Mouse (Mus musculus) gastrocnemius, postnatal 10 days (tissue): Measurements from ENCODE around the gene Olfr417. TPM values are rescaled to one million over a fixed set of nuclear protein-coding genes. Genes with fewer than 3 reads are reported as not detected.
"Not testable (repeated sequence)": the region's sequence is repeated elsewhere in the genome, so short reads cannot be mapped to it uniquely, and the experiment has no call there.

Experiments
- DNase-seq: peaks from one replicate; pipeline ENCODE4 v3.0.0; 2021; ENCODE audit warnings: mixed read lengths
- long read RNA-seq, 2 experiments: library from polyadenylated mRNA; stranded (forward); transcript quantifications; one replicate each; pipeline ENCODE4 v2.0.0; 2021
- total RNA-seq, 2 experiments: library from RNA; stranded (reverse); gene quantifications; 2 replicates each; pipeline ENCODE4 v1.2.3; 2021

The Olfr417 gene
- total RNA-seq: not detected
- long read RNA-seq, experiment 1: 0 reads
- long read RNA-seq, experiment 2: 0 reads

DNA sequence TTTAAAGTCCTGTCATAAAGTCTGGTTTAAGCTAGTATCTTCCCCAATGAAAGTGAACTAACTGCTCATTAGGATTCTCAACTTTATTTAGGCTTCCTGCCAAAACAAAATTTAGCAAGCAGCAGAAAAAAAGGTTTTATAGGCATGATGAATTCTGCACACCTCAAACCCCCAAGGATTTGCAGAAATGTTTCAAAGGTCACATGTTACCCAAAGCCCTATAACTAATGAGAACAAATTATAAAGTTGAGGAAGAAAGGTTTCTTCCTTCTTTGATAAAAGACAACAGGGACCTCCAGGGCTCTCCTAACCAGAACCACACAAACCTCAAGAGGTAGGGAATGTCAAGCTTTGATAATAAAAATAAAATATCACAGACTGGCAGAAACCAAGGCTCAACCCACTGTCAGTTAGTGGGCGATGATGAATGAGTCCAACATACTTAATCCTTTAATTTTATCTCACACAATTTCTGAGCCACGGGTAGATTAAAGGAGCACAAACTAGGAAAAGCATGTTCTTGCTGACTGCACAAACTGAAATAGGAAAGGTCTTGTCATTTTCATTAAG, at the start of gene Olfr417:
TSS of gene Olfr417 (plus strand) at position 241 of the 570 bp plus-strand sequence.
- DNase-seq: no peak

DNA sequence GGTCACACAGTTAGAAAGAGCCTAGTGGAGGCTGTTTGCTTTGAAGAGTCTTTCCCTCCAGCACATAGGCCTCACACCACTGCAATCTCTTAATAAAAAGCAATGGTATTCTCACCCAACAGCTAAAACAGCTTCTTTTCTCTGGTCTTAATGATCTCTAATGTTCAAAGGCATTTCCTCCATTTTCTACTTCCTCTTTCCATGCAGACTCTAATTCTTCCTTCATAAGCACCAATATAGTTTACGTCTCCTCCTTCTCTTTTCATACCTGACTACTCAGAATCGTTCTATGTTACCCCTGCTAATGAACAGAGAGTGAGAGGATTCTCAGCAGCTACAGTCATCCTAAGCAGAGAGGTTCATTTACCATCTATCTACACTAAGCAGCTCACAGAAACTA, 47.6 kb upstream of the Olfr417 start:
- DNase-seq: no peak

DNA sequence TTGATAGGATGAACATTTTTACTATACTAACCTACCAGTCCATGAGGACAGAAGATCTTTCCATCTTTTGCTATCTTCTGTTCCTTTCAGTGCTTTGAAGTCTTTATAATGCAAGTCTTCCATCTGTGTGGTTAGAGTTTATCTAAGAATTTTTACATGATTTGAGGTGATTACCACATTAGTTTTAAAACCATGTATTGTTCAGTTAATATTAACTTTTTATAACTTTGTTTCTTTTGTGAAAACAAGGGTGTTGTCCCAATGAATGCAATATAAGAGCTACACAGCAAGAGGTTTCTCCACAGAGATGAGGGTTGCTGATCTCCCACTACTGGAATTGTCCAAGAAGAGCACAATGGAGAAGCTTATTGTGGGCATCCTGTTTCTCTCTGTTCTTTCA, 34.7 kb upstream of the Olfr417 start, which contains the start of gene Mptx1:
TSS of gene Mptx1 (plus strand) at position 301 of the 400 bp plus-strand sequence.
- no peak for DNase-seq

DNA sequence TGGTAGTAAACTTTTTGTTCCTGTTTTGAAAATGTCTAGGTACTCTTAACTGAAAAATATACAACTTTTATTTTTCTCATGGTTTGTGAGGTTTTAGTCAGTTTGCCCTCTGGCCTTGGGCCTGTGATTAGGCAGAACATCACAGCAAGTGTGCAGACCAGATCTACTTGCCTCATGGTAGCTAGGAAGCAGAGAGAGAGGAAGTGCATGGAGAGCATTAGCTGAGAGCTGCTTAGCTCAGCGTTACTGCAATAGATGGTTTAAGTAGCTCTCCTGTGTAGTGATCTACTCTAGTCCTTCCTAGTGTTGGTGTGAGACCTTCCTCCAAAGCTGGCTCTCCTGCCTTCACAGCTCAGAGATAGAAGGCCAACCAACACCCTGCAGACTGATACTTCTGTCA, 11.3 kb upstream of the Olfr417 start:
- DNase-seq: not testable (repeated sequence)

DNA sequence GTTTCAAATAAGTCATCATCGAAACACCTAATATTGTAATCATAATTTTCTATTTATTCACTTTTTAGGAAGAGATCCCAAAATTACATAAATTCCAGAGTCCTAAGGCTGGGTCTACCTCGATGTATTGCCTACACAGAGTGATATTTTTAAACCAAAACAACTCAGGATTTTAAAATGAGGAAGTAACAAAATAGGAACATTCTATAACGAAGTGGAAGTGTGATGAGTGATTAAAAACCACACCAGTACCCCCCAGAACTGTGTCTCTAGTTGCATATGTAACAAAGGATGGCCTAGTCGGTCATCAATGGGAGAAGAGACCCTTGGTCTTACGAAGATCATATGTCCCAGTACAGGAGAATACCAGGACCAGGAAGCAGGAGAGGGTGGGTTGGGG, 10.3 kb upstream of the Olfr417 start:
- DNase-seq: no peak

DNA sequence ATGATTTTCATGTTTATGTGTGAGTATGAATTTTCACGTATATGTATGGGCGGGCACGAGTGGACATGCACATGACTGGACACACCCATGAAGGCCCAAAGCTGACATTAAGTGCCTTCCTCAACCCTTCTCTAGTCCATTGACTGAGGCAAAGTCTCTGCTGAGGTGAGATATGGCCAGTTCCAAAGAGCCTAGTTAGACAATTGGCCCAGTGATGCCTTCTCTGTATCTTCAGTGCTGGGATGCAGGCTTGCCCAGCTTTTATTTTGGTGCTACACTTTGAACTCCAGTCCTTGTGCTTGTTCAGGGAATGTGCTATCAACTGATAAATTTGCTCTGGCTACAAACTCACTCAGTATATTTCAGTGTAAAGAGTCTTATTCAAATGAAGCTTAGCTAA, 8.9 kb downstream of the Olfr417 start:
- no peak for DNase-seq

DNA sequence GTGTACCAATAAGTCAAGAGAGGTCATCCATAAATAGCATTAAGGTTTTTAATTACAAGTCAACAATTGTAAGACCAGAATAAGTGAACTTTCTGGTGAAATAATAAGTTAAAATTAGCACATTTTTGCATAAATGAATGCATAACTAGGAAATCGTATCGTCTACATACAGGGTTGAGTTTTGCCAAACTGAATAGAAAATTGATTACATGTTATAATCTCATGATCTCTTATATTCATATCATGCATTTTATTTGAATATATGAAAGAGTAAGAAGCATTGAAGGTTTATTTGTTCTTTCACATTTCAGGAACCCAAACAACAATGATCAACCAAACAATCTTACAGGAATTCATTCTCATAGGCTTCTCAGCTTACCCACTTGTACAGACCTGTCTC, 25.8 kb downstream of the Olfr417 start, which contains the start of gene Olfr248:
TSS of gene Olfr248 (plus strand) at position 301 of the 400 bp plus-strand sequence.
- no peak for DNase-seq

DNA sequence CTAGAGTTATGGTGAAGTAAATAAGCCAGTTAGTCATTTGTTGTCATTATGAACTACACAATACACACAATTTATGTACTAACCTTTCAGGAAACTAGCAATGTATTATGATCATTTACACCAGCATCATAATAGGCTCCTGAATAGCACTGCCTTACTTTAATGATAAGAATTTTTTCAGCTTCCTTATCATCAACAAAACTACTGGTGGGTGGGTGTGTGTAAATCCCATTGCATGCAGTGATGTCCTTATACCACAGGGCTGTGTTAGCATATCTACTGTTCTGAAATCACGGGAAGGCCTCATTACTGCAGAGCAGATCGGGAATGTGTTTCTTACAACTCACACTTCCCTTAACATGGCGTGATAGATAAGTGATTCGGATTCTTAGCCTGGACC, 58.0 kb downstream of the Olfr417 start:
- DNase-seq: no peak

DNA sequence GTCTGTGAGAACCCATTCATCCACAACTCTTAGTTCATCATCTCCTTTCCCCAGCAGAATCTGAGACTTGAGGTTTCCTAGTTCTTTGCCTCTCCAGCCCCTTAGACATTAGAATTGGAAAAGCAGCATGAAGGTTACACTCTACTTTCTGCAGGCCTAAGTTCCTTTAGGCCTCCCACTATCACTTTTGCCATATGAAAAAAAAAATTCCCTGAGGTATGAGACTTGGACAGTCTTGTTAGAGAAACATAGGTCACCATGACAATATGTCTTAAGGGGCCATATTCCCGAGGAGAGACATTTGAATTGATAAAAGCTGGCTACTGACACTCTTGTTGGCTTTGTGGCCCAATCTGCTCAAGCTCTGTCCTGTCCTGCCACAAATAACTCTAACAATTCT, 58.8 kb downstream of the Olfr417 start, which contains the start of gene Olfr414:
TSS of gene Olfr414 (plus strand) at position 301 of the 400 bp plus-strand sequence.
- DNase-seq: no peak

Other genes starting within 250 kb of the Olfr417 start
- gene Olfr231, start 244.0 kb upstream of the Olfr417 start, total RNA-seq: not detected
- not detected for gene Olfr424, start 233.6 kb upstream of the Olfr417 start, total RNA-seq
- gene Olfr420, start 209.5 kb upstream of the Olfr417 start, total RNA-seq: not detected
- 1 to 10 TPM in 1 of 2 experiments, under 1 TPM in 1; 0.26 to 1.5 TPM for gene Spta1, start 192.3 kb upstream of the Olfr417 start, total RNA-seq
- not detected for gene Olfr419, start 113.1 kb upstream of the Olfr417 start, total RNA-seq
- not detected for gene Mptx1, start 34.6 kb upstream of the Olfr417 start, total RNA-seq
- gene Olfr248, start 25.9 kb downstream of the Olfr417 start, total RNA-seq: not detected
- not detected for gene Olfr414, start 58.9 kb downstream of the Olfr417 start, total RNA-seq
- not detected for gene Olfr220, start 77.0 kb downstream of the Olfr417 start, total RNA-seq
- gene Fmn2, start 136.7 kb downstream of the Olfr417 start, total RNA-seq: 1 to 10 TPM; 1.2 to 1.6 TPM